Mouse (Mus musculus) G1E (cell line): ENCODE measurements around the gene Slc48a1.

Source experiments
- CTCF ChIP-seq: IDR thresholded peaks from 2 replicates; pipeline ENCODE4 v1.5.1; 2012; ENCODE audit warnings: low read depth, low read length, inconsistent platforms, mixed read lengths
- GATA1 ChIP-seq: IDR thresholded peaks from 2 replicates; pipeline ENCODE4 v1.6.1; 2012; ENCODE audit warnings: borderline replicate concordance, low read length, inconsistent platforms, mixed read lengths
- POLR2AphosphoS5 ChIP-seq: IDR thresholded peaks from 2 replicates; pipeline ENCODE4 v1.6.1; 2012; ENCODE audit warnings: low read depth, low read length, inconsistent platforms; ENCODE audit not compliant: insufficient replicate concordance

DNA sequence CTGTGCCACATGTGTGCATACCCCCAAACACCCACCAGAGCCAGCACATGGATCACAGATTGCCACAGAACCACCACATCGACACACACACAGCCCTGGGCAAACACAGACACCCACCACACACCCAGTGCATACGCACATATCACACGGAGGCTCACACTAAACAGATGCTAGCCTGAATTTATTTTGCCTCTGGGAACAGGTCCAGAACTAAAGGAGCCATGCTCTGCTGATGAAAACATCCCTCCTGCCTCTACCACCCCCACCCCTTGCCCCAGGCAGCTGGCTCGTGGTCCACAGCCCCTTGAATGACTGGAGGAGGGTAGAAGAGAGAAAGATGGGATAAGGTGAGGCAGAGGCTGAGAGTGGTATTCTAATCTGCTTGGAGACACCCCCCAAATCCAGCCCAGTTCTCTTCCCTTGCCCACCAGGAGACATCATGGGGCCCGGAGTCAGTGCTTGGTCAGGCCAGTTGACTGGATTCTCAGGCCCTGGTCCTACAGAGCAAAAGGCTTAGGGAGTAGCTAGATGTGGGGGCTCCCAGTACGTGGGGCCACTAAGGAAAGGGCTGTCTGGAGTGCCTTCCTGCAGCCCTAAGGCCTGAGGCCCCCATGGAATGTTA is 50.0 kb downstream of the Slc48a1 start:
- TF ChIP-seq GATA1, result no peak
- TF ChIP-seq CTCF, result no peak
- TF ChIP-seq POLR2AphosphoS5, result no peak
